Mouse (Mus musculus): ENCODE results near the gene Ptpru. TPM values are rescaled to one million over a fixed set of nuclear protein-coding genes. Genes with fewer than 3 reads are reported as not detected.
"Not testable (repeated sequence)": the region's sequence is repeated elsewhere in the genome, so short reads cannot be mapped to it uniquely, and the experiment has no call there.

Ptpru gene
- total RNA-seq, 2 experiments from 2014 or later: 2.8 to 7.4 TPM

- intact Hi-C loops (cut with DNase I): loop anchor here (2.0 to 5.0 kb wide), 2 partner anchors 405 to 876 kb away; no protein-coding TSS in a partner anchor
These were observed 1.1 kb downstream of the Ptpru start for GRCm38 (mm10) chr4:131836891-131837491.

GRCm38 (mm10) chr4:131836351-131836881 lies 1.7 kb downstream of the Ptpru start:
- peak; percentile 32 for DNase-seq (ENCODE audit: low spot score)
- intact Hi-C loops (cut with DNase I): loop anchor here (2.0 to 5.0 kb wide), 2 partner anchors 404 to 876 kb away; no protein-coding TSS in a partner anchor

More at GRCm38 (mm10) chr4:131836891-131837491, 1.1 kb downstream of the Ptpru start:
- DNase-seq (ENCODE audit: low spot score): peak; percentile 27

- no peak for DNase-seq (ENCODE audit: low spot score)
- intact Hi-C loops (cut with DNase I): loop anchor here (2.0 kb wide), 1 partner anchor 49 kb away; no protein-coding TSS in a partner anchor
These were observed 4.0 kb downstream of the Ptpru start for GRCm38 (mm10) chr4:131833971-131834609.

- intact Hi-C loops (cut with DNase I): no loop called here
- no peak for DNase-seq (ENCODE audit: low spot score)
These were observed 5.2 kb downstream of the Ptpru start for GRCm38 (mm10) chr4:131832759-131833407.

GRCm38 (mm10) chr4:131831546-131832045 lies 6.5 kb downstream of the Ptpru start:
- DNase-seq (ENCODE audit: low spot score): no peak
- intact Hi-C loops (cut with DNase I): no loop called here

- intact Hi-C loops (cut with DNase I): no loop called here
- DNase-seq (ENCODE audit: low spot score): no peak
These were observed 9.0 kb downstream of the Ptpru start for GRCm38 (mm10) chr4:131829123-131829522.

GRCm38 (mm10) chr4:131826905-131827304 lies 11.2 kb downstream of the Ptpru start:
- DNase-seq (ENCODE audit: low spot score): no peak
- intact Hi-C loops (cut with DNase I): no loop called here

- DNase-seq (ENCODE audit: low spot score): no peak
- intact Hi-C loops (cut with DNase I): no loop called here
These were observed 12.3 kb downstream of the Ptpru start for GRCm38 (mm10) chr4:131825830-131826229.

- intact Hi-C loops (cut with DNase I): no loop called here
- no peak for DNase-seq (ENCODE audit: low spot score)
These were observed 13.1 kb downstream of the Ptpru start for GRCm38 (mm10) chr4:131824939-131825338.

GRCm38 (mm10) chr4:131822583-131822982 lies 15.5 kb downstream of the Ptpru start:
- intact Hi-C loops (cut with DNase I): no loop called here
- DNase-seq (ENCODE audit: low spot score): no peak

- intact Hi-C loops (cut with DNase I): no loop called here
- no peak for DNase-seq (ENCODE audit: low spot score)
These were observed 16.8 kb downstream of the Ptpru start for GRCm38 (mm10) chr4:131821161-131821731.

- DNase-seq (ENCODE audit: low spot score): no peak
- intact Hi-C loops (cut with DNase I): no loop called here
These were observed 19.2 kb downstream of the Ptpru start for GRCm38 (mm10) chr4:131818926-131819325.

- intact Hi-C loops (cut with DNase I): no loop called here
- no peak for DNase-seq (ENCODE audit: low spot score)
These were observed 22.3 kb downstream of the Ptpru start for GRCm38 (mm10) chr4:131815774-131816173.

- intact Hi-C loops (cut with DNase I): no loop called here
- DNase-seq (ENCODE audit: low spot score): no peak
These were observed 23.2 kb downstream of the Ptpru start for GRCm38 (mm10) chr4:131814869-131815268.

- intact Hi-C loops (cut with DNase I): no loop called here
- no peak for DNase-seq (ENCODE audit: low spot score)
These were observed 24.3 kb downstream of the Ptpru start for GRCm38 (mm10) chr4:131813798-131814197.

- intact Hi-C loops (cut with DNase I): no loop called here
- DNase-seq (ENCODE audit: low spot score): no peak
These were observed 25.6 kb downstream of the Ptpru start for GRCm38 (mm10) chr4:131812458-131812857.

GRCm38 (mm10) chr4:131805255-131805654 lies 32.8 kb downstream of the Ptpru start:
- no peak for DNase-seq (ENCODE audit: low spot score)
- intact Hi-C loops (cut with DNase I): no loop called here

GRCm38 (mm10) chr4:131804732-131805131 lies 33.4 kb downstream of the Ptpru start:
- DNase-seq (ENCODE audit: low spot score); intact Hi-C loops (cut with DNase I): not testable (repeated sequence)

GRCm38 (mm10) chr4:131803846-131804245 lies 34.2 kb downstream of the Ptpru start:
- intact Hi-C loops (cut with DNase I): no loop called here
- no peak for DNase-seq (ENCODE audit: low spot score)

GRCm38 (mm10) chr4:131798968-131799367 lies 39.1 kb downstream of the Ptpru start:
- DNase-seq (ENCODE audit: low spot score): no peak
- intact Hi-C loops (cut with DNase I): no loop called here

All from heart, postnatal 25 days (tissue).